Mouse (Mus musculus): Measurements from ENCODE around the gene Utrn. TPM values are rescaled to one million over a fixed set of nuclear protein-coding genes. Genes with fewer than 3 reads are reported as not detected.
A peak's percentile ranks its signal among the peaks of the same experiment; 100 is the strongest.

The Utrn gene
- polyA plus RNA-seq, 1 experiment = 13.9 TPM

DNA sequence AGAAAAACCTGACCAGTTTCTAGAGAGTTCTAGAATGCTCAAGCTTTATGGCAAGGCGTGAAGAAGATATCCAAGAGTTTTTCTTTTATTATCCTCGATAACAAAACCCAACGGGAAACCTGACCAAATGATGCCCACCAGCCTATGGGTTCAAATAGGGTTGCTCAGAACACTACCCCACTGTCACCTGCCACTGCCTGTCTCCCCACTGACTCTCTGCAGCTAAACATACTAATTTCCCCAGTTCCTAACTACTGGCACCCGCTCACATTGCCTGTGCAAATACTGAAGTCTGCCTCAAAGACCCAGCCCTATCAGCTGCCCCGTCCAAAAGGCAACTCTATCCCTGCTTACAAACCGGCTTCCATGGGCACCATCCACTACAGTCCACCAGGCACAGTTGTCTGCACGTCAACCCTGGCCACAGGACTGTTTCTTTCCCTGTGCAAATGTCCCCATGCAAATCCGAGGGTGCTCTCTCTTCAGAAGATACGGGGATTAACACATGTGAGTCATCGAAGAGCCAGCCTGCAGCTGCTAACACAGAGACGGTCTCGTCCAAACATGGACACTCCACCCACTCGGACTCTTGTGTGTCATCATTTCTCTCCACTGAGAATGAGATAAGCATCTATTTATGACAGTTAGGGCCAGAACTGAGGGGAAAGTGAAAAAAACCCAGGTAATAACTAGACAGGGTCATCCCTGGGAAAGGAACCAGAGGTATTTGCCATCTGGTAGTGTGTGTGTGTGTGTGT lies 48.0 kb downstream of the Utrn start:
- Histone ChIP-seq H3K79me2 (ENCODE audit: control insufficient read depth, insufficient read depth) (peaks cover 90% of the 10 kb centered on the region), H3ac (ENCODE audit: control insufficient read depth, insufficient read length) (no peak overlapping the region), H3K4me3 (no peak overlapping the region), H3K27me3 (ENCODE audit: control insufficient read depth, insufficient read depth, insufficient read length) (no peaks in the 10 kb centered on the region), H3K4me2 (ENCODE audit: low read depth) (peak overlapping the region; percentile 73), H3K36me3 (ENCODE audit: control insufficient read depth, insufficient read depth) (no peaks in the 10 kb centered on the region)
- TF ChIP-seq TCF3 (IDR thresholded peaks at IDR 0.05; ENCODE audit: insufficient read length, low read depth) = peak; percentile 61
- TF ChIP-seq E2F4 (IDR thresholded peaks at IDR 0.05; ENCODE audit: insufficient read depth) = no peak
- TF ChIP-seq MYOG (IDR thresholded peaks at IDR 0.05; ENCODE audit: control insufficient read depth in 1 of 3, insufficient read depth in 1 of 3, insufficient read length in 2 of 3, low read depth in 2 of 3) = peak in 2 of 3 experiments; percentile 92 to 96
- peak; percentile 86 to 89 (median 87) for TF ChIP-seq MYOD1 (IDR thresholded peaks at IDR 0.05; ENCODE audit: control insufficient read depth in 1 of 3, insufficient read length in 2 of 3, low read depth in 2 of 3)
- TF ChIP-seq SRF (IDR thresholded peaks at IDR 0.05; ENCODE audit: control insufficient read depth, insufficient read length, low read depth) = no peak
- TF ChIP-seq TCF12 (IDR thresholded peaks at IDR 0.05; ENCODE audit: insufficient read depth, poor library complexity, severe bottlenecking) = peak; percentile 69
- no peak for TF ChIP-seq REST (IDR thresholded peaks at IDR 0.05; ENCODE audit: insufficient read depth, insufficient read length)
- TF ChIP-seq MAX (IDR thresholded peaks at IDR 0.05; ENCODE audit: low read depth) = peak; percentile 52
- TF ChIP-seq USF1 (IDR thresholded peaks at IDR 0.05; ENCODE audit: low read depth) = no peak
- no peak for TF ChIP-seq POLR2A (IDR thresholded peaks at IDR 0.05; ENCODE audit: insufficient read length, low read depth)
- TF ChIP-seq CEBPB (IDR thresholded peaks at IDR 0.05; ENCODE audit: insufficient read depth, poor library complexity, severe bottlenecking) = 0 out of 2 replicates have a peak, but pooled peaks have one; percentile 28
- TF ChIP-seq POLR2AphosphoS2 (IDR thresholded peaks at IDR 0.05; ENCODE audit: insufficient read length, low read depth) = no peak

DNA sequence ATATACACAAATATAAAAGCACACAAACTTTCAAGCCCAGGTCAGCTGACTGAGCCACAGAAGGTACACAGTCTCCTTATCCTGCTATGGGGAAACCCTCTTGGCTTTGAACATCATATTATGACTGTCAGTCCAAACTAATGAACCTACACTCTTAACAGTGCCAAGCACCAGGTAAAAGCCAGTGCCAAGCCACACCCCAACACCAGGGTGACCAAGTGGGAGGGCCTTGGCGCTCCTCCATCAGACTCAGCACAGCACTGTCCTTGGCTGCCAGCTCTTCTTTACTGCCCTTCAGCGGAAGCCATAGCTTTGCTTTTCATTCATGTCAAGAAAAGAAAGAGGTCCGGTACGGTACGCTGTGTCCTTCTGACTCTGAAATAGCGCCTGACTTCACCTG lies 51.8 kb downstream of the Utrn start:
- no peaks in the 10 kb centered on the region for H3K36me3 ChIP-seq (ENCODE audit: control insufficient read depth, insufficient read depth)
- H3K4me3 ChIP-seq = no peak overlapping the region
- peaks cover 90% of the 10 kb centered on the region for H3K79me2 ChIP-seq (ENCODE audit: control insufficient read depth, insufficient read depth)
- TF ChIP-seq TCF3 (IDR thresholded peaks at IDR 0.05; ENCODE audit: insufficient read length, low read depth) (no peak), REST (IDR thresholded peaks at IDR 0.05; ENCODE audit: insufficient read depth, insufficient read length) (no peak), MYOG (IDR thresholded peaks at IDR 0.05; ENCODE audit: control insufficient read depth in 1 of 3, insufficient read depth in 1 of 3, insufficient read length in 2 of 3, low read depth in 2 of 3) (no peak), CEBPB (IDR thresholded peaks at IDR 0.05; ENCODE audit: insufficient read depth, poor library complexity, severe bottlenecking) (no peak)
- H3K27me3 ChIP-seq (ENCODE audit: control insufficient read depth, insufficient read depth, insufficient read length) = no peaks in the 10 kb centered on the region
- H3K4me2 ChIP-seq (ENCODE audit: low read depth) = no peak overlapping the region
- H3ac ChIP-seq (ENCODE audit: control insufficient read depth, insufficient read length) = no peak overlapping the region

DNA sequence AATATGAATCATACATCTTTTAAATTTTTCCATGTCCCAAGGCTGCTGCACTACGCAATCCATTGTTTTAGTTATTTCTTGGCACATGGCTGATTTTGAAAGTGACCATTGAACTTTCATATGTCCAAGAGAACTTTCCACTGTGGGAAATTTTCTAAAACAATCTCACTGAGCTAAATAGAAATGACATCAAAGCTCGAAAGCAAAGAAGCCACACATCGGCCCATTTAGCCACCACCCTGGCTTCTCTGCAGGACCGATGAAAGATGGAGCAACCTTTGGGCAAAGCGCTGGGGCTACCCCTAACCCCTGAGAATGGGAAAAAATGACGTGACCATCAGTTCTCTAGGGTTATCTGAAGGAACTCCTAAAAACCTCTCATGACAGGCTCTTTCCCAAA lies 52.6 kb downstream of the Utrn start:
- Histone ChIP-seq H3ac (ENCODE audit: control insufficient read depth, insufficient read length) (no peak overlapping the region), H3K36me3 (ENCODE audit: control insufficient read depth, insufficient read depth) (no peaks in the 10 kb centered on the region), H3K27me3 (ENCODE audit: control insufficient read depth, insufficient read depth, insufficient read length) (no peaks in the 10 kb centered on the region), H3K79me2 (ENCODE audit: control insufficient read depth, insufficient read depth) (peaks cover 86% of the 10 kb centered on the region), H3K4me2 (ENCODE audit: low read depth) (peak overlapping the region; percentile 15), H3K4me3 (no peak overlapping the region)
- no peak for TF ChIP-seq REST (IDR thresholded peaks at IDR 0.05; ENCODE audit: insufficient read depth, insufficient read length)
- no peak for TF ChIP-seq MYOD1 (IDR thresholded peaks at IDR 0.05; ENCODE audit: control insufficient read depth in 1 of 3, insufficient read length in 2 of 3, low read depth in 2 of 3)
- peak; percentile 24; the same call in 1 of the 2 replicates for TF ChIP-seq CEBPB (IDR thresholded peaks at IDR 0.05; ENCODE audit: insufficient read depth, poor library complexity, severe bottlenecking)

DNA sequence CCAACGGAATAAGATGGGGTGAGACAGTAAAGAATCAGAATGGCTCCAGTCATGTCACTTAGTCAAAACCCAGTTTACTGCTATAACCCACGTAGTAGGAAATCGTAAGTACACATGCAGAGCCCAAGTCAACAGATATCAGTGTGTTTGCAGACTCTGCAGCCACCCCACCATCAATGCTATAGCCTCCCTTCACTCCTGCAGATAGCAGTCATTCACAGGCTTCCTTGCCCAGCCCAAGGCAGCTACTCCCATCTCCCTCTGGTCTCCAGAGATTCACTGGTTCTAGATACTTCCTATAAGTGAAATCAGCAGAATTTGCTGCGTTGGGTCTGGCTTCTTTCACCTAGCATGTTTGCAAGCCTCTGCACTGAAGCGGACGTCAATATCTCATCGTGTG lies 54.8 kb downstream of the Utrn start:
- Histone ChIP-seq H3K36me3 (ENCODE audit: control insufficient read depth, insufficient read depth) (no peaks in the 10 kb centered on the region), H3ac (ENCODE audit: control insufficient read depth, insufficient read length) (no peak overlapping the region), H3K79me2 (ENCODE audit: control insufficient read depth, insufficient read depth) (peaks cover 82% of the 10 kb centered on the region), H3K27me3 (ENCODE audit: control insufficient read depth, insufficient read depth, insufficient read length) (no peaks in the 10 kb centered on the region), H3K4me3 (no peak overlapping the region), H3K4me2 (ENCODE audit: low read depth) (no peak overlapping the region)
- TF ChIP-seq MYOG (IDR thresholded peaks at IDR 0.05; ENCODE audit: control insufficient read depth in 1 of 3, insufficient read depth in 1 of 3, insufficient read length in 2 of 3, low read depth in 2 of 3) = no peak
- no peak for TF ChIP-seq E2F4 (IDR thresholded peaks at IDR 0.05; ENCODE audit: insufficient read depth)
- no peak for TF ChIP-seq TCF12 (IDR thresholded peaks at IDR 0.05; ENCODE audit: insufficient read depth, poor library complexity, severe bottlenecking)
- no peak for TF ChIP-seq REST (IDR thresholded peaks at IDR 0.05; ENCODE audit: insufficient read depth, insufficient read length)
- TF ChIP-seq POLR2AphosphoS2 (IDR thresholded peaks at IDR 0.05; ENCODE audit: insufficient read length, low read depth) = no peak
- TF ChIP-seq TCF3 (IDR thresholded peaks at IDR 0.05; ENCODE audit: insufficient read length, low read depth) = no peak
- TF ChIP-seq USF1 (IDR thresholded peaks at IDR 0.05; ENCODE audit: low read depth) = no peak
- TF ChIP-seq POLR2A (IDR thresholded peaks at IDR 0.05; ENCODE audit: insufficient read length, low read depth) = no peak
- TF ChIP-seq MAX (IDR thresholded peaks at IDR 0.05; ENCODE audit: low read depth) = no peak
- TF ChIP-seq CEBPB (IDR thresholded peaks at IDR 0.05; ENCODE audit: insufficient read depth, poor library complexity, severe bottlenecking) = no peak
- TF ChIP-seq MYOD1 (IDR thresholded peaks at IDR 0.05; ENCODE audit: control insufficient read depth in 1 of 3, insufficient read length in 2 of 3, low read depth in 2 of 3) = no peak
- no peak for TF ChIP-seq SRF (IDR thresholded peaks at IDR 0.05; ENCODE audit: control insufficient read depth, insufficient read length, low read depth)

DNA sequence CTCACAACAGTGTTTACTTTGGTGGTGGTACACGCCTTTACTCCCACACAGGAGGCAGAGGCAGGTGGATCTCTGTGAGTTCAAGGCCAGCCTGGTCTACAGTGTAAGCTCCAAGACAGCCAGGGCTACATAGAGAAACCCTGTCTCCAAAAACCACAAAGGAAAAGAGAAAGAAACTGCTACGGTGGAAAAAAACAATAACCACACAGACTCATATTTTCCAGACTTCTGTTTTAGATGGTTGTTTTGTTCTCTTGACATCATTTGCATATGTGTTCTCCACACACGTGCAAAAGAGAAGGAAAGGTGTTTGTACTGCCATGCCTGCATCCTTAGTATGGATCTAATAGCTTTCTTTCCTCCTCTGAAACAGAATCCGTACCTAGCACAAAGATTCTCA lies 55.3 kb downstream of the Utrn start:
- Histone ChIP-seq H3K4me2 (ENCODE audit: low read depth) (no peak overlapping the region), H3K27me3 (ENCODE audit: control insufficient read depth, insufficient read depth, insufficient read length) (no peaks in the 10 kb centered on the region), H3K4me3 (no peak overlapping the region), H3ac (ENCODE audit: control insufficient read depth, insufficient read length) (no peak overlapping the region), H3K36me3 (ENCODE audit: control insufficient read depth, insufficient read depth) (no peaks in the 10 kb centered on the region), H3K79me2 (ENCODE audit: control insufficient read depth, insufficient read depth) (peaks cover 83% of the 10 kb centered on the region)
- no peak for TF ChIP-seq MYOG (IDR thresholded peaks at IDR 0.05; ENCODE audit: control insufficient read depth in 1 of 3, insufficient read depth in 1 of 3, insufficient read length in 2 of 3, low read depth in 2 of 3)
- TF ChIP-seq POLR2AphosphoS2 (IDR thresholded peaks at IDR 0.05; ENCODE audit: insufficient read length, low read depth) = no peak
- TF ChIP-seq MYOD1 (IDR thresholded peaks at IDR 0.05; ENCODE audit: control insufficient read depth in 1 of 3, insufficient read length in 2 of 3, low read depth in 2 of 3) = no peak
- no peak for TF ChIP-seq TCF12 (IDR thresholded peaks at IDR 0.05; ENCODE audit: insufficient read depth, poor library complexity, severe bottlenecking)
- TF ChIP-seq SRF (IDR thresholded peaks at IDR 0.05; ENCODE audit: control insufficient read depth, insufficient read length, low read depth) = no peak
- TF ChIP-seq E2F4 (IDR thresholded peaks at IDR 0.05; ENCODE audit: insufficient read depth) = no peak
- TF ChIP-seq TCF3 (IDR thresholded peaks at IDR 0.05; ENCODE audit: insufficient read length, low read depth) = no peak
- TF ChIP-seq CEBPB (IDR thresholded peaks at IDR 0.05; ENCODE audit: insufficient read depth, poor library complexity, severe bottlenecking) = no peak
- TF ChIP-seq REST (IDR thresholded peaks at IDR 0.05; ENCODE audit: insufficient read depth, insufficient read length) = no peak
- TF ChIP-seq MAX (IDR thresholded peaks at IDR 0.05; ENCODE audit: low read depth) = no peak
- TF ChIP-seq USF1 (IDR thresholded peaks at IDR 0.05; ENCODE audit: low read depth) = no peak
- no peak for TF ChIP-seq POLR2A (IDR thresholded peaks at IDR 0.05; ENCODE audit: insufficient read length, low read depth)

Measured in myocyte (in vitro differentiated cells).